Mouse (Mus musculus) kidney, embryonic 15.5 days (tissue): ENCODE results near the gene Bhlhe41. TPM values are rescaled to one million over a fixed set of nuclear protein-coding genes. Genes with fewer than 3 reads are reported as not detected.

Experiments used
- ATAC-seq: fragments of 200-750 bp; cut with Nextera tagmentation; replicated peaks from 2 replicates; pipeline ENCODE4 v1.8.0; 2017; ENCODE audit warnings: moderate TSS enrichment; ENCODE audit not compliant: low FRiP score
- H3K27ac ChIP-seq: fragments of 300-500 bp; sonication (generic); 2 replicates; pipeline ENCODE4 v1.5.1; 2015; ENCODE audit warnings: mild to moderate bottlenecking, inconsistent platforms
- H3K27me3 ChIP-seq: fragments of 300-500 bp; sonication (generic); 2 replicates; pipeline ENCODE4 v1.6.1; 2015; ENCODE audit warnings: inconsistent platforms
- H3K36me3 ChIP-seq: fragments of 300-500 bp; sonication (generic); 2 replicates; pipeline ENCODE4 v1.6.1; 2015; ENCODE audit warnings: inconsistent platforms
- H3K4me1 ChIP-seq: fragments of 300-500 bp; sonication (generic); 2 replicates; pipeline ENCODE4 v1.6.1; 2015; ENCODE audit warnings: inconsistent platforms
- H3K4me2 ChIP-seq: fragments of 300-500 bp; sonication (generic); 2 replicates; pipeline ENCODE4 v1.6.1; 2015; ENCODE audit warnings: moderate library complexity, mild to moderate bottlenecking, inconsistent platforms
- H3K4me3 ChIP-seq: fragments of 300-500 bp; sonication (generic); replicated peaks from 2 replicates; pipeline ENCODE4 v1.5.1; 2015; ENCODE audit warnings: mild to moderate bottlenecking, inconsistent platforms
- H3K9ac ChIP-seq: fragments of 300-500 bp; sonication (generic); 2 replicates; pipeline ENCODE4 v1.6.1; 2015; ENCODE audit warnings: mild to moderate bottlenecking, inconsistent platforms
- H3K9me3 ChIP-seq: fragments of 300-500 bp; sonication (generic); replicated peaks from 2 replicates; pipeline ENCODE4 v1.6.1; 2016; ENCODE audit warnings: inconsistent platforms
- WGBS: fragments of 180-500 bp; shearing (Covaris S2); methylation state at CpG from one replicate; pipeline ENCODE4 v1.1.7; 2015; ENCODE audit warnings: mixed read lengths; 5-methylcytosine and 5-hydroxymethylcytosine counted together
- polyA plus RNA-seq: library from polyadenylated mRNA; unstranded; fragments of >200 nt; fragmentation: Nextera tagmentation; extraction: Ambion mirVana; gene quantifications from 2 replicates; pipeline ENCODE4 v1.2.1, GENCODE M21; 2015

Gene Bhlhe41
- polyA plus RNA-seq, result 0.96 and 1.5 TPM in 2 replicates

DNA sequence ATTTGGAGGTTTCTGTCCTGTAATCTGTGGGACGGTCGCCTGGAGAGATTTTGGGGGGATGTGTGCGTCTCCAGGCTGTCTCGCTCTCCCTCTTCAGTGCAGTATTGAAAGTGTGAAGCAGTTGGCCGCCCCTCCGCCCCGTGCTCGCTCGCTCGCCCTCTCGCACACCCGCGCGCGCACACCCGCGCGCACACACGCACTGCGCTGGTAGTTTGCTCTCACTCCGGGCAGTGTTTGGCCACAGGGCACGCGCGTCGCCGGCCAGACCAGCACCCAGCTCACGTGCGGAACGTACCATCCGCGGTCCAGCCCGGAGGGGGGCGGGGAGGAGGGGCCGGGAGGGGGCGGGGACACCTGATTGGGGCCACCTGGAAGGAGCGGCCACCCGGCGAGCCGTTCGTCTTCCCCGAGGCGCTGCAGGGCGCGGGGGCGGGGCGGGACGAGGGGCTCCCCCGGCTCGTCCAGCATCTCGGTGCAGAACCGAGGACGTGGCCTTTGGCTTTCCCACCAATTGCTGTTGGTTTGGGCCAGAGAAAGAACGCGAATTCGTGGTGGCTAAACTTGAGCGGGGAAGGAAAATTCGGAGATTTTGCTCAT lies at the start of gene Bhlhe41:
Gene Bhlhe41, minus strand, starts transcription at position 270 of the 597 bp plus-strand sequence.
- Histone ChIP-seq H3K4me3 (peak within 1 kb of the TSS; percentile 56), H3K4me1 (peaks cover 49% of the 10 kb centered on the region), H3K9me3 (no peaks in the 10 kb centered on the region), H3K4me2 (peak within 1 kb of the TSS; percentile 100), H3K27me3 (peaks cover 58% of the 10 kb centered on the region), H3K36me3 (no peaks in the 10 kb centered on the region), H3K9ac (peak within 1 kb of the TSS; percentile 46), H3K27ac (peak within 1 kb of the TSS; percentile 52; the same call in 1 of the 2 replicates)
- peak; percentile 30 for ATAC-seq
- under 1% methylated on average over 55 of the region's 57 CpGs for WGBS

GRCm38 (mm10) chr6:145912232-145912631 lies 46.9 kb upstream of the Bhlhe41 start:
- ATAC-seq, result no peak
- no peak overlapping the region for H3K9ac ChIP-seq
- H3K9me3 ChIP-seq, result no peaks in the 10 kb centered on the region
- no peaks in the 10 kb centered on the region for H3K4me1 ChIP-seq
- no peaks in the 10 kb centered on the region for H3K36me3 ChIP-seq
- no peaks in the 10 kb centered on the region for H3K27me3 ChIP-seq
- no peak overlapping the region for H3K4me3 ChIP-seq
- no peak overlapping the region for H3K27ac ChIP-seq
- H3K4me2 ChIP-seq, result no peak overlapping the region

DNA sequence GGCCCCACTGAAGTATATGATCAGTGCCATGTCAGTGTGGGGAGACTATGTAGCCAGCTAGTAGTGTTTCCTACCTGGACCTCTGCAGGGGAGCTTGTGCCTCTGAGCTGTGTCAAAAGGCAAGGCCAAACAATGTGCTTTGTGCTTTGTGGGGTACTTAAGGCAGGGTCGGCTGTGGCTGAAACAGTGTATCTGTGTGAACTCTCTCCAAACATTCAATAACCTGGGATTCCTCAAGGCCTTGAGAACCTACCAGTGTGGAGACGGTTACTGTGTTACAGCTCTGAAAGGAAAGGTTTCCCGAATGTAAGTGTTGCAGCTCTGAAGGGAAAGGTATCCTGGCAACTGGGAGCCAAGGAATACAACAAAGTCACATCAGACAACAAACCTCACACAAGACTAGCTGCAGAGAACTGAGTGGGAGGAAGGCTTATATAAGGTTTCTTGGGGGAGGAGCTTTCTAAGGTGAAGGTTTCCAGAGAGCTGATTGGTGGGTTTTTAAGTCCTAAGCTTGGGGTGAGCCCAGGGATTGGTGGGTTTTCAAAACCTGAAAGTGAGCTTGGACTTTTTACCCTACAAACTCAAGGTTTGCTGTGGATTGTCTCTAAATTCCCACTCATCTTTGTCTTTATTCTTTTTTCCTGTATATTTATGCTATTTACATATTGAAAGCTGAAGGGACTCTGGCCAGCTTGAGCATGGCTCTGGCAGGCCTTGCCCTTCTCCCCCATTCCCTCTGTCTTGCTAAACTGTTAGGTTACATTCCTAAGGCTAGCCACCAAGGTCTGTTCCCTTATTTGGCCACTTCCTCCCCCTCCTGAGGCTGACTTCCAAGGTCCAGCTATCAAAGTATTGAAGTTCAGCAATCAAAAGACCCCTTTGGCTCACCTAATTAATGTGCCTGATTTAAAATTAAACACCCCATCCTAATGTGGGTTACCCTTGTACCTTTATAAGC lies 45.4 kb upstream of the Bhlhe41 start:
- Histone ChIP-seq H3K4me3 (no peak overlapping the region), H3K9ac (no peak overlapping the region), H3K27ac (no peak overlapping the region), H3K4me2 (no peak overlapping the region), H3K9me3 (no peaks in the 10 kb centered on the region), H3K27me3 (no peaks in the 10 kb centered on the region), H3K4me1 (0 out of 2 replicates have a peak, but pooled peaks cover 3% of the 10 kb centered on the region), H3K36me3 (no peaks in the 10 kb centered on the region)
- 85% methylated on average over 3 of the region's 3 CpGs for WGBS
- ATAC-seq, result no peak

DNA sequence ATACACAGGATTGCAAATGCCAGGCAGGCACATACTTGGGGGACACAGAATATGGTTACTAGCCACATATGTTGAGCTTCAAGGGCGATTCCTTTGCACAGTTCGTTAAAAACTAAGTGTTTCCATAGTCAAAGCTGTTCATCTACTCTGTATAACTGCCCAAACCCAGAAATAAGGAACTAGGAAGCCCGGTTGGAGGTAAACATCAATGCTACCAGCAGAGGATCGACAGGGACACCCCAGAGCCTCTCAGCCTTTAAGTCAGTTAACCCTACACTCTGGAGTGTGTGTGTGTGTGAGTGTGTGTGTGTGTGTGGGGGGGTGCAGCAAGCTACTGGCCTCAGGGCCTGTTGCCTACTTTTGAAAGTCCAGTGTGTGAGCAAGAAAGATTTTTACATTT lies 44.6 kb upstream of the Bhlhe41 start:
- WGBS, result 74% methylated on average over 4 of the region's 4 CpGs
- no peak overlapping the region for H3K4me3 ChIP-seq
- H3K4me1 ChIP-seq, result 0 out of 2 replicates have a peak, but pooled peaks cover 3% of the 10 kb centered on the region
- H3K36me3 ChIP-seq, result no peaks in the 10 kb centered on the region
- H3K27me3 ChIP-seq, result no peaks in the 10 kb centered on the region
- H3K9ac ChIP-seq, result no peak overlapping the region
- H3K27ac ChIP-seq, result no peak overlapping the region
- H3K4me2 ChIP-seq, result no peak overlapping the region
- no peak for ATAC-seq
- no peaks in the 10 kb centered on the region for H3K9me3 ChIP-seq

DNA sequence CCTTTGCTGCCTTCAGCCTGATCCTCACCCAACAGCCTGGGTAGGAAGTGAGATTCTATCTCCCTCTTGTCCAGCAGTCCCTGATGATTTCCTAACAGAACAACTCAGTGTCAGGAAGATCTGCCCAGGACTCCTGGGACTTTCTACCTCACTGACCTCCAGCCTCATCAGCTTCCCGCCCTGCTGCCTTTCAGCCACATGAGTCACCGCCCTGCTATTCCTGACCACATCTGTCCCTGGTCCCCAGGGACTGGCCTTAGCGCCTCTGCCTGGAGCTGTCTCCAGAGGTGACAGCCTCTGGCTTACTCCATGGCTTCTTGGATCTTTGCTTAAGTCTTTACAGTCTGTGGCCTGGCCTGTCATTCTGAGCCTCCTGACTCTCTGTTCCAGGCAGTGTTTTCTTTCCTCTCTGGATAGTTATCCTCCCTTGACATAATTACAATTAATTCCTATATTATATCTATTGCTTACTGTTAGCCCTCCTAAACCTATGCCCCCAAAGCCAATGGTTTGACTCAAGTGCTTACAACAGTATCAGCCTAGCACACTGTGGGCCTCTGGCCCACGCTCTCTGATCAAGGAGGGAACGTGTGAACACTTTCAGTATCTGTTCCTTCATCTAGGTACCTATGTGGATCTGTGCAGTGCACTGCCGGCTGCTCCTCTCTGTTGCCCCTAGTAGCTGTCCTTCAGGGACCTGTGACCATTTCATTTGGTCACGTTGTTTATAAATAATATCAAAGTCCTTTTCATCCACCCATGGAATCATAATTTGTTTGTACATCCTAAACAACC lies 40.9 kb upstream of the Bhlhe41 start:
- no peaks in the 10 kb centered on the region for H3K9me3 ChIP-seq
- H3K4me1 ChIP-seq, result 0 out of 2 replicates have a peak, but pooled peaks cover 3% of the 10 kb centered on the region
- WGBS, result 48% methylated on average over 7 of the region's 7 CpGs
- H3K4me2 ChIP-seq, result no peak overlapping the region
- no peak overlapping the region for H3K27ac ChIP-seq
- no peaks in the 10 kb centered on the region for H3K36me3 ChIP-seq
- no peak overlapping the region for H3K4me3 ChIP-seq
- no peak for ATAC-seq
- no peak overlapping the region for H3K9ac ChIP-seq
- H3K27me3 ChIP-seq, result no peaks in the 10 kb centered on the region

GRCm38 (mm10) chr6:145904616-145905015 lies 39.3 kb upstream of the Bhlhe41 start:
- Histone ChIP-seq H3K9ac (no peak overlapping the region), H3K4me3 (no peak overlapping the region), H3K36me3 (no peaks in the 10 kb centered on the region), H3K4me1 (0 out of 2 replicates have a peak, but pooled peaks cover 3% of the 10 kb centered on the region), H3K4me2 (no peak overlapping the region), H3K27ac (no peak overlapping the region), H3K9me3 (no peaks in the 10 kb centered on the region), H3K27me3 (no peaks in the 10 kb centered on the region)
- 73% methylated on average over 5 of the region's 5 CpGs for WGBS
- no peak for ATAC-seq

- WGBS, result 94% methylated on average over 5 of the region's 5 CpGs
- ATAC-seq, result no peak
These were observed 38.8 kb upstream of the Bhlhe41 start for GRCm38 (mm10) chr6:145904169-145904568.

DNA sequence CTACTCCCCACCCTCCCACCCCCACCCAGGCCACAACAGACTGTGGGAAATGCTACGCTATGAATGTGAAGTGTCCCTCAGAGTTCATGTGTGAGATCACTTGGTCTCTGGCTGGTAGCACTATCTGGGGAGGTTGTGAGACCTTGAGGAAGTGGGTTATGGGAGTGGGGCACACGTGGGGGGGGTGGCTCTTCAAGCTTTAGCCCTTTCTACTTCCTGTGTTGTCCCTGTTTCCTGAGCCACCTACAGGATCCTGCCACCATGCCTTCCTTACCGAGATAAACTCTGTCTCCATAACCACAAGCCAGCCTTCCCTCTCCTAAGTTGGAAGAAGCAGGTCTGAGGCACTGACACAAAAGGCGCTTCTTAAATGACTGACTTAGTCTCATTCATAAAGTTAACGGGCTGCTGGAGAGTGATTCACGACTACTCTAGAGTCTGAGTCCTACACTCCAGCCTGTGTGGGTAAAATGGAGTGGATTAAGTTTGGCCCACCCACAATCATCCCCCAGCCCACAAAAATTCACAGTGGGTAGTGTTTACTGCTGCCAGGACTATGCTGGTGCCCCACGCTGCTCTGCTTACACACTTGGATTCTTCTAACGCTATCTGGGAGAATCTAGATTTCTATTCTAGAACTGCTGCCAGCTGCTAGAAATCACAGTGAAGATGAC lies 29.4 kb upstream of the Bhlhe41 start:
- Histone ChIP-seq H3K4me3 (no peak overlapping the region), H3K4me2 (no peak overlapping the region), H3K27me3 (no peaks in the 10 kb centered on the region), H3K36me3 (no peaks in the 10 kb centered on the region), H3K27ac (no peak overlapping the region), H3K9me3 (no peaks in the 10 kb centered on the region), H3K9ac (no peak overlapping the region), H3K4me1 (no peaks in the 10 kb centered on the region)
- 64% methylated on average over 8 of the region's 8 CpGs for WGBS
- ATAC-seq, result no peak

More at GRCm38 (mm10) chr6:145904169-145904568, 38.8 kb upstream of the Bhlhe41 start:
- Histone ChIP-seq H3K9me3 (no peaks in the 10 kb centered on the region), H3K9ac (no peak overlapping the region), H3K27ac (no peak overlapping the region), H3K27me3 (no peaks in the 10 kb centered on the region), H3K4me2 (no peak overlapping the region), H3K4me1 (0 out of 2 replicates have a peak, but pooled peaks cover 3% of the 10 kb centered on the region), H3K36me3 (no peaks in the 10 kb centered on the region), H3K4me3 (no peak overlapping the region)

GRCm38 (mm10) chr6:145893366-145894021 lies 28.1 kb upstream of the Bhlhe41 start:
- H3K4me2 ChIP-seq, result no peak overlapping the region
- no peaks in the 10 kb centered on the region for H3K36me3 ChIP-seq
- no peak overlapping the region for H3K4me3 ChIP-seq
- H3K27ac ChIP-seq, result no peak overlapping the region
- H3K4me1 ChIP-seq, result no peaks in the 10 kb centered on the region
- 86% methylated on average over 13 of the region's 13 CpGs for WGBS
- H3K9ac ChIP-seq, result no peak overlapping the region
- no peaks in the 10 kb centered on the region for H3K27me3 ChIP-seq
- no peaks in the 10 kb centered on the region for H3K9me3 ChIP-seq
- ATAC-seq, result no peak

GRCm38 (mm10) chr6:145892381-145893265 lies 27.3 kb upstream of the Bhlhe41 start:
- H3K9me3 ChIP-seq, result no peaks in the 10 kb centered on the region
- H3K4me2 ChIP-seq, result no peak overlapping the region
- no peaks in the 10 kb centered on the region for H3K27me3 ChIP-seq
- H3K27ac ChIP-seq, result no peak overlapping the region
- H3K4me1 ChIP-seq, result no peaks in the 10 kb centered on the region
- H3K4me3 ChIP-seq, result no peak overlapping the region
- no peak for ATAC-seq
- H3K9ac ChIP-seq, result no peak overlapping the region
- H3K36me3 ChIP-seq, result no peaks in the 10 kb centered on the region
- 91% methylated on average over 20 of the region's 20 CpGs for WGBS
